ENCODE assay signal across 10 mouse cellular contexts in the genomic region with DNA sequence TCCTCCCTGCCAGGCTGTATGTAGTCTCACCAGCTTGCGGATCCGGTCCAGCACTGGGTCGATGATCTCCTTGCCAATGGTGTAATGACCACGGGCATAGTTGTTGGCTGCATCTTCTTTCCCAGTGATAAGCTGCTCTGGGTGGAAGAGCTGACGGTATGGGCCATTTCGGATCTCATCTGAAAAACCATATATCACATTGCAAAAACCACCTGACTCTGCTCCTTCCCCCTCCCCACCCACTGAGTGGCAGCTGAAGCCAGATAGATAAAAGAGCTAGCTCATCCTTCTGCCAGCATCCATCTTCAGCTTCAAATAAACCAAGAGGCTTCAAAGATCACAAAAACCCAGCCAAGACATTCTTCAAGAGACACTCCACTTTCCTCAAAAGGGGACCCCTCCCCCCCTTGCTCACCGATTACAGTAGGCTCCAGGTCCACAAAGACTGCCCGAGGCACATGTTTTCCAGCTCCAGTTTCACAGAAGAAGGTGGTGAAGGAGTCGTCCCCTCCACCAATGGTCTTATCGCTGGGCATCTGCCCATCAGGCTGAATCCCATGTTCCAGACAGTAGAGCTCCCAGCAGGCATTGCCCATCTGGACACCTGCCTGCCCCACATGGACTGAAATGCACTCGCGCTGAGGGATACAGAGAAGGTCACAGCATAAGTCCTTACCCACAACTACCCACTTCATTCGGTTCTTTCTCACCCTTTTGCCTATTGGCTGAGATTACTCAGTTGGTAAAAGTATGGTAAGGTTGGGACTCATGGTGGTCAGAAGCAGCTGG. TPM values are rescaled to one million over a fixed set of nuclear protein-coding genes. Genes with fewer than 3 reads are reported as not detected.
DNase-seq lines count a peak whose midpoint lies in the region; ATAC-seq and TF ChIP-seq lines count a peak whose summit lies in the region.
"Had no signal": no experiment of that assay in that cellular context is flagged by ENCODE, and none has a peak within 500 bp of the region (broad histone marks: within the 10 kb centered on the region; RNA-seq: fewer than 3 reads in every experiment).

No protein-coding gene starts in this region.

- peaks cover 62% of the 10 kb centered on the region for H3K27me3 ChIP-seq in heart, embryonic 10.5 days (ENCODE audit: insufficient read depth, poor library complexity, severe bottlenecking)
- H3K27me3 ChIP-seq in liver, embryonic 13.5 days = peaks cover 24% of the 10 kb centered on the region

- intact Hi-C loops in left cerebral cortex, postnatal 25 days (cut with DNase I) = no loop called here

- peaks cover 15% of the 10 kb centered on the region for H3K4me1 ChIP-seq in bone marrow, adult 2 months (ENCODE audit: control insufficient read depth, insufficient read depth, low read length)
- H3K4me1 ChIP-seq in heart, embryonic 10.5 days = peaks cover 35% of the 10 kb centered on the region
- H3K4me1 ChIP-seq in liver, embryonic 13.5 days (replicated peaks) = peaks cover 67% of the 10 kb centered on the region

- TF ChIP-seq POLR2A in bone marrow, adult 2 months (IDR thresholded peaks at IDR 0.05; ENCODE audit: borderline replicate concordance, control insufficient read depth, low read depth, low read length) = peak; percentile 35; the same call in 1 of the 2 replicates

- no peak for TF ChIP-seq CTCF in bone marrow, adult 2 months (IDR thresholded peaks at IDR 0.05; ENCODE audit: control insufficient read depth, insufficient read depth, low read length)

- peak; percentile 73 for DNase-seq in gastrocnemius, adult 18-20 months (ENCODE audit: low spot score)
- DNase-seq in gastrocnemius, postnatal 4 days (ENCODE audit: low spot score in 2 of 2) = no peak
- DNase-seq in heart, embryonic 10.5 days (ENCODE audit: low spot score) = no peak
- DNase-seq in liver, embryonic 13.5 days = peak; percentile 71
- no peak for DNase-seq in ovary, postnatal 10 days (ENCODE audit: low spot score)
- no peak for DNase-seq in left cerebral cortex, postnatal 25 days (ENCODE audit: low spot score in 2 of 2)
- DNase-seq in embryo, embryonic 9.5 days (ENCODE audit: extremely low spot score) = no peak

- peak overlapping the region; percentile 96 for H3K9ac ChIP-seq in liver, embryonic 13.5 days
- H3K9ac ChIP-seq: neural tube, embryonic 12.5 days had no signal

- H3K9me3 ChIP-seq in heart, embryonic 10.5 days = no peaks in the 10 kb centered on the region
- H3K9me3 ChIP-seq in liver, embryonic 13.5 days (replicated peaks) = no peaks in the 10 kb centered on the region
- H3K9me3 ChIP-seq: neural tube, embryonic 12.5 days had no signal

- H3K4me3 ChIP-seq in bone marrow, adult 2 months (replicated peaks; ENCODE audit: control insufficient read depth, low read depth, low read length) = peak overlapping the region; percentile 98
- peak overlapping the region; percentile 6; the same call in 1 of the 2 replicates for H3K4me3 ChIP-seq in heart, embryonic 10.5 days
- peak overlapping the region; percentile 91 for H3K4me3 ChIP-seq in liver, embryonic 13.5 days (replicated peaks)
- H3K4me3 ChIP-seq: neural tube, embryonic 12.5 days had no signal

- H3K27ac ChIP-seq in bone marrow, adult 2 months (ENCODE audit: control insufficient read depth, insufficient read depth, low read depth, low read length, poor library complexity) = peak overlapping the region; percentile 93
- H3K27ac ChIP-seq in heart, embryonic 10.5 days = no peak overlapping the region
- peak overlapping the region; percentile 96 for H3K27ac ChIP-seq in liver, embryonic 13.5 days
- H3K27ac ChIP-seq: neural tube, embryonic 12.5 days had no signal

- WGBS in bone marrow, adult 2 months = 24% methylated on average over 13 of the region's 13 CpGs
- 70% methylated on average over 13 of the region's 13 CpGs for WGBS in heart, embryonic 10.5 days
- 40% methylated on average over 13 of the region's 13 CpGs for WGBS in liver, embryonic 13.5 days (ENCODE audit: insufficient replicate concordance)

- peak; percentile 58 for ATAC-seq in liver, embryonic 13.5 days (ENCODE audit: low read depth)

- peaks cover 44% of the 10 kb centered on the region for H3K36me3 ChIP-seq in heart, embryonic 10.5 days
- H3K36me3 ChIP-seq in liver, embryonic 13.5 days = peaks cover 52% of the 10 kb centered on the region

- H3K4me2 ChIP-seq in liver, embryonic 13.5 days = peak overlapping the region; percentile 99

RNA-seq across cellular contexts. Expression of gene Tuba4a, which starts 2.7 kb away (rescaled TPM):
- 1,000 to 10,000 TPM; 1,120 to 1,226 TPM for total RNA-seq in gastrocnemius, adult 18-20 months (2021)
- total RNA-seq in gastrocnemius, postnatal 4 days (2021) = 100 to 1,000 TPM; 486 to 515 TPM
- 422 and 591 TPM in 2 replicates for polyA plus RNA-seq in bone marrow, adult 2 months (2011; ENCODE audit: insufficient read depth, insufficient read length, low replicate concordance, missing spikeins)
- polyA plus RNA-seq in heart, embryonic 10.5 days (2016; fragmentation: Nextera tagmentation; extraction: Ambion mirVana) = 35.2 and 50.8 TPM in 2 replicates
- 456 and 508 TPM in 2 replicates for polyA plus RNA-seq in liver, embryonic 13.5 days (2015; fragmentation: Nextera tagmentation; extraction: Ambion mirVana)
- 100 to 1,000 TPM; 682 to 699 TPM for total RNA-seq in left cerebral cortex, postnatal 25 days (2021)

RNA-seq across cellular contexts. Expression of gene Stk16, which starts 6.4 kb away (rescaled TPM):
- total RNA-seq in gastrocnemius, adult 18-20 months (2021) = 10 to 100 TPM; 18.7 to 23.3 TPM
- 10 to 100 TPM; 47.4 to 49.0 TPM for total RNA-seq in gastrocnemius, postnatal 4 days (2021)
- 74.2 and 168 TPM in 2 replicates for polyA plus RNA-seq in bone marrow, adult 2 months (2011; ENCODE audit: insufficient read depth, insufficient read length, low replicate concordance, missing spikeins)
- 103 and 131 TPM in 2 replicates for polyA plus RNA-seq in heart, embryonic 10.5 days (2016; fragmentation: Nextera tagmentation; extraction: Ambion mirVana)
- polyA plus RNA-seq in liver, embryonic 13.5 days (2015; fragmentation: Nextera tagmentation; extraction: Ambion mirVana) = 90.7 and 90.8 TPM in 2 replicates
- 10 to 100 TPM; 92.2 to 94.4 TPM for total RNA-seq in left cerebral cortex, postnatal 25 days (2021)

RNA-seq across cellular contexts. Expression of gene Glb1l, which starts 6.4 kb away (rescaled TPM):
- total RNA-seq in gastrocnemius, adult 18-20 months (2021) = 1 to 10 TPM in 1 of 2 experiments, under 1 TPM in 1; 0.88 to 1.5 TPM
- 10 to 100 TPM; 10.5 to 11.9 TPM for total RNA-seq in gastrocnemius, postnatal 4 days (2021)
- polyA plus RNA-seq in bone marrow, adult 2 months (2011; ENCODE audit: insufficient read depth, insufficient read length, low replicate concordance, missing spikeins) = 23.0 and 43.6 TPM in 2 replicates
- 7.9 and 10.9 TPM in 2 replicates for polyA plus RNA-seq in heart, embryonic 10.5 days (2016; fragmentation: Nextera tagmentation; extraction: Ambion mirVana)
- polyA plus RNA-seq in liver, embryonic 13.5 days (2015; fragmentation: Nextera tagmentation; extraction: Ambion mirVana) = 3.8 and 5.0 TPM in 2 replicates
- 10 to 100 TPM; 14.3 to 15.4 TPM for total RNA-seq in left cerebral cortex, postnatal 25 days (2021)

RNA-seq across cellular contexts. Expression of gene A630095N17Rik, which starts 14.9 kb away (rescaled TPM):
- not detected for total RNA-seq in gastrocnemius, adult 18-20 months (2021)
- not detected for total RNA-seq in gastrocnemius, postnatal 4 days (2021)
- not detected in 2 replicates for polyA plus RNA-seq in bone marrow, adult 2 months (2011; ENCODE audit: insufficient read depth, insufficient read length, low replicate concordance, missing spikeins)
- polyA plus RNA-seq in heart, embryonic 10.5 days (2016; fragmentation: Nextera tagmentation; extraction: Ambion mirVana) = not detected in 2 replicates
- polyA plus RNA-seq in liver, embryonic 13.5 days (2015; fragmentation: Nextera tagmentation; extraction: Ambion mirVana) = not detected in 2 replicates
- not detected for total RNA-seq in left cerebral cortex, postnatal 25 days (2021)
- total RNA-seq: gastrocnemius, postnatal 36 days had no signal
- polyA plus RNA-seq: neural tube, embryonic 12.5 days had no signal

RNA-seq across cellular contexts. Expression of gene Dnajb2, which starts 19.2 kb away (rescaled TPM):
- total RNA-seq in gastrocnemius, adult 18-20 months (2021) = 10 to 100 TPM; 74.2 to 86.4 TPM
- 10 to 100 TPM; 41.5 to 48.8 TPM for total RNA-seq in gastrocnemius, postnatal 4 days (2021)
- 85.8 and 119 TPM in 2 replicates for polyA plus RNA-seq in bone marrow, adult 2 months (2011; ENCODE audit: insufficient read depth, insufficient read length, low replicate concordance, missing spikeins)
- polyA plus RNA-seq in heart, embryonic 10.5 days (2016; fragmentation: Nextera tagmentation; extraction: Ambion mirVana) = 24.5 and 32.4 TPM in 2 replicates
- polyA plus RNA-seq in liver, embryonic 13.5 days (2015; fragmentation: Nextera tagmentation; extraction: Ambion mirVana) = 31.2 and 34.7 TPM in 2 replicates
- total RNA-seq in left cerebral cortex, postnatal 25 days (2021) = 10 to 100 TPM; 86.2 to 91.0 TPM

Comparison
In these comparisons a context has a peak if more than half of its experiments do, and no peak if none do; other contexts are left out.
1. DNase-seq: peak in gastrocnemius, adult 18-20 months (single experiment) and liver, embryonic 13.5 days (single experiment); none in gastrocnemius, postnatal 4 days (0 of 2), heart, embryonic 10.5 days (single experiment), ovary, postnatal 10 days (single experiment), left cerebral cortex, postnatal 25 days (0 of 2) and embryo, embryonic 9.5 days (single experiment).
2. RNA of gene Glb1l, which starts 6.4 kb away (total RNA-seq): 14.3 to 15.4 TPM in left cerebral cortex, postnatal 25 days and 10.5 to 11.9 TPM in gastrocnemius, postnatal 4 days; 0.88 to 1.5 TPM in gastrocnemius, adult 18-20 months; every median in the first group is over 4 times any median in the second.
3. H3K4me3 ChIP-seq: peak in every context shown above with its lines; median percentile 98 in bone marrow, adult 2 months; 91 in liver, embryonic 13.5 days; 6 in heart, embryonic 10.5 days.